Mouse (Mus musculus) testis, adult 2 months (tissue): ENCODE measurements around the gene Itgb3.

Experiments used
- CTCF ChIP-seq: fragments of 200-500 bp; IDR thresholded peaks from 2 replicates; pipeline ENCODE4 v1.5.1; 2012; ENCODE audit warnings: low read depth, mild to moderate bottlenecking, inconsistent platforms, low read length, moderate library complexity; ENCODE audit not compliant: control insufficient read depth, insufficient read depth, insufficient replicate concordance
- POLR2A ChIP-seq: fragments of 200-500 bp; IDR thresholded peaks from 2 replicates; pipeline ENCODE4 v1.6.1; 2012; ENCODE audit warnings: low read depth, mild to moderate bottlenecking, inconsistent platforms, low read length, moderate library complexity; ENCODE audit not compliant: control insufficient read depth

DNA sequence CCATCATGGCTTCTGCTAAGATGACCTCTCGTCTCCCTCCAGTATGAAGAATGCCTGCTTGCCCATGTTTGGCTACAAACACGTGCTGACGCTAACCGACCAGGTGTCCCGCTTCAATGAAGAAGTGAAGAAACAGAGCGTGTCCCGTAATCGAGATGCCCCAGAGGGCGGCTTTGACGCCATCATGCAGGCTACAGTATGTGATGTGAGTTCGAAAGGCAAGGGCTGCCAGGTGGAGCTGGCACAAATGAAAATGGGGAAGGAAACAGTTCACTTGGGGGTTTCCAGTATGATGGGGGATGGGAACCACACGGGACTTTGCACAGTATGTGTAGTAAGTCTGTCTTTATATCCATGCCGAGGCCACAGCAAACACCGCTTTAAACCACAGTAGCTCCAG, 29.2 kb downstream of the Itgb3 start:
- TF ChIP-seq CTCF (no peak), POLR2A (no peak)
